Mouse (Mus musculus) frontal cortex, adult 2 months (tissue): ENCODE measurements at regions not wholly inside any gene's neighbourhood (a gene's known extent, or its start where the extent isn't known, plus 50 kb on each side); places are given as distances from the start of the nearest gene placed in this dataset.

ENCODE experiments used
- DNase-seq, 2 experiments: peaks; one replicate each; pipeline ENCODE4 v3.0.0; 2022; ENCODE audit warnings: low spot score in 1 of 2; ENCODE audit errors: extremely low spot score in 1 of 2

DNA sequence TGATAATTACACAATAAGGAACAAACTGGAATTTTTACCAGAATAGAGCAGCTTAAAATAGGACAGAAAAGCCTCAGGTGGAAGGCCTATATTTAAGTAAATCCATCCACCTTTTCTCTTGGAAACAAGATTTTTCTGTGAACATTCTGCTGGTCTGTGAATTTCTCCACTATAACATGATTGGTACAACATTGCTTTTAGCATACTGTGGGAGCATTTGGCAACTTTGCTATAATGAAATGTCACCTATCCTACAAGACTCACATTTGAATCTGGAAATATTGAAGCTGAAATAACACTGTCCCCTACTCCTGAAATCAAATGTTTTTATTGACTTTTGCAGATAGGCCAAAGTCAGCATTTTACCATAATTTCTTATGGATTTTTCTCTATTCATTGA, 607.0 kb upstream of the Steap1 start:
- DNase-seq: no peak

DNA sequence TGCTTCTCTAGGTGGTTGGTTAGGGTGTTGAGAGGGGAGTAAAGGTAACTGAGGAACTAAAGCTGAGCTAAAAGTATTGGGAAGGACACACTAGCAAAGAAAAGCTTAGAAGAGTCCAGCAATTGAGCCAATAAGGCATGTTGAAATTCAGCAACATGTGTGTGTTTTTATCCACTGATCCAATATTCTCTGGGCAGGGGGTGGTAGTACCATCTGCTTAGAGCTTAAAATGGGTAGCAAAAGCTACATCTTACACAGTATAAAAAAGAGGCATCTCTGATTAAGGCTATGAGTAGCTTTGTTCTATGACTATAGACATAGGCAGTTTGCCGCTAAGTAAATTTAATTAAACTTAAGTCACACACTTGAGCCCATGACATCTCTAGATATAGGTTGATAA, 598.2 kb upstream of the Steap1 start:
- DNase-seq: peak; percentile 5 to 25

DNA sequence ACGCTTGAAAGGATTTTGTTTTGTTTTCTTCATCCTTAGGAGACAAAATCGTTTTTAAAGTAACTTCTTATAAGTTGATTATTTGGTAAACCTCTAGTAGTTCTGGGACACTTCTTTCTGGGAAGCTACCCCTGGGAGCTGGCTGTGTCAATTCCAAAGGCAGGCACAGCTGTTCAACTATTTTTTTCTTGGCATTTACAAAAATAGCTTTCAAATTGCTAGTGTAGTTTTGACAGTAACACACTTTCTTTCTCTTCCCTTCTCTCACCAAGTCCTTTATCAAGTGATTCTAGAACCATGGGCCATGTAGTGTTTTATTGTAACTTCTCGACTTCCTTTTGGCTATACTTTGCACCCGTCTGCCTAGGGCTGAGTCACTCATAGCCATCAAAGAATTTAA, 595.6 kb upstream of the Steap1 start:
- DNase-seq: peak in 1 of 2 experiments; percentile 45

DNA sequence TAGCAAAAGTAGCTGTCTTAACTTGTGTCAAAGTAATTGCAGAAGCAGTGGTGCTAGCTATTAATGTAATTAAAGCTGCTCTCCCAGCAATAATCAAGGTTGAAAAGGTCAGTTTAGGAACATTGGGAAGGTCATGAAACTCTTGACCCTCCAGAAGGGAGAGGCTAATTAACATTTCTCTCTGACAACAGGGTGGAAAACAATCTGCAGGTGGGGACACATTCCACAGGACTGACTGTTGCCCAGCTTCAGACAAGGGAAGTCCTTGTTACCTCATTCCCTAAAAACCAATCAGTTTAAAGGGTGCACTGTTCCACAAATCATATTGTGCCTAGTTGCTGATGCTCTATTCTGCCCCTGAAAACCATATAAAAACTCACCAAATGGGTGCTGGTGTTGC, 580.5 kb upstream of the Steap1 start:
- DNase-seq: no peak

DNA sequence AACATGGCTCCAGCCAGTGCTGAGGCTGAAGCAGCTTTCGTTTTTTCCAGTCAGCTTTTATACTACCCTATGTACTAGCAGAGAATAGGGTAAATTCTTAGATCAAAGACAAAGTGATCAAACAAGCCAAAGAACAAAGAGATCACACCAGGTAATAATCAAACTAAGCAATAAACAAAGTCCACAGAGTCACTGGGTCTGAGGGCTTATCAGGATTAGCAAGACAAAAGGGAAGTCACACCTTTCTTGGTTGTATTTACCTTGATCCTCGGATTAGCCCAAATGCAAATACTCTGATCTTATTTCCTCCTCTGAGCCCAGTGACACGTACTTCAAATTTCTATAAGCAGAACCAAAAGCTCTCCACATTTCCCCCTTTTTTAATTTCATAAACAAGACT, 579.4 kb upstream of the Steap1 start:
- no peak for DNase-seq

DNA sequence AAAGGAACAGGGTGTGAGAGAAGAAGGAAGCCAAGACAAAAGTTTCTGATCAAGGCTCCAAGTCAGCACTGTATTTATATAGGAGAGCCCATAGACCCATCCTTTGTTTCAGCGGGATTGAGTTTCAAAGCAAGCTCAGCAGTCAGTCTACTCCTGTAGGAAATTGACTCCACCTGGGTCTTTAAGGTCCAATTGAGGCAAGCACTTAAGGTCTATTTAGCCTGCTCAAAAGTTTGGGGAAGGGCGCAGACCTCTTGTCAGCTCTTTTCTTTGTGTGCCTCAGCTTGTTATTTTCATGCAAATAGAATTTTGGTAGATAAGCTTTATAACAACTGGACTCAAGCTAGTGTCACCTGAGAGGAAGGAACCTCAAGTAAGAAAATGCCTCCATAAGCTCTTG, 549.4 kb upstream of the Steap1 start:
- no peak for DNase-seq

DNA sequence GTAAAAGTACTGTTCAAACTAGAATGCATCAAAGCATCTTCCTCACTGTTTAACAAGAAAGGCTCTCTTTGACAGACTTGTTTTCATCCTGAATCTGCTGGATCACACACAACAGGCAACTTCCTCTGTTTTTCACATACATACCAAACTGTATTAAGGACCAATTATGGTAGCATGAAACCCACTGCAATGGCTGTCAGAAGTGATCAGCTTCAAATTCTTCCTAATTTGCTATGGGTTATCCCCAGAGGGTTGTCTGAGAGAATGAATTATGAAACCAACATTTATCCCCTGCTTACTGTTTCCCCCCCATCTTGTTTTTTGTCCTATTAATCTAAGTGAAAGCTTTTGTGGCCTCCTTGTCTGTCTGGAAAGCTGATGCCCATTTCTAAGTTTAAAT, 545.2 kb upstream of the Steap1 start:
- DNase-seq: no peak

DNA sequence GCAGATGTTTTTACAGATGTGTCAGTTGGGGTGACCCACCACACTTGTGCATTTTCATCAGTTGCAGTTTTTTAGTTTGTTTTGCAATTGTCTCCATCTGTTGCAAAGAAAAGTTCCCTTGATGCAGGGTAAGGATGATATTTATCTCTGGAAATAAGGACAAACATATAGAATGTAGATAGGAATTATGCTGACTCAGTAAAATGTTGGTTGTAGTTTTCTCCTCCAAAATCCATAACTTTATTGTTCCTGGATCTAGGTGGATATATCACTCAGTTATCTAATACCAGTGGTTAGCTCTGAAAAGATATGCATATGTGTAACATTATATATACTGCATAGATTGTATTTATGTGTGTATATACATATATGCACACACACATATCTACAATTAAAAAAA, 502.1 kb upstream of the Steap1 start:
- DNase-seq: no peak
